Mouse (Mus musculus) testis, adult 2 months (tissue): Measurements from ENCODE around the gene Nme7. TPM values are rescaled to one million over a fixed set of nuclear protein-coding genes. Genes with fewer than 3 reads are reported as not detected.

Source experiments
- H3K27ac ChIP-seq: fragments of 200-500 bp; 2 replicates; pipeline ENCODE4 v1.5.1; 2012; ENCODE audit warnings: low read depth, low read length; ENCODE audit not compliant: control insufficient read depth, insufficient read depth
- H3K27me3 ChIP-seq: fragments of 200-500 bp; 2 replicates; pipeline ENCODE4 v1.6.1; 2012; ENCODE audit warnings: mild to moderate bottlenecking, low read length, moderate library complexity; ENCODE audit not compliant: control insufficient read depth, insufficient read depth
- H3K36me3 ChIP-seq: fragments of 200-500 bp; 2 replicates; pipeline ENCODE4 v1.6.1; 2012; ENCODE audit warnings: mild to moderate bottlenecking, low read length; ENCODE audit not compliant: control insufficient read depth, insufficient read depth
- H3K4me1 ChIP-seq: fragments of 200-500 bp; 2 replicates; pipeline ENCODE4 v1.6.1; 2012; ENCODE audit warnings: low read length; ENCODE audit not compliant: control insufficient read depth, insufficient read depth
- H3K4me3 ChIP-seq: fragments of 200-500 bp; 2 replicates; pipeline ENCODE4 v1.5.1; 2012; ENCODE audit warnings: low read depth, mild to moderate bottlenecking, low read length, moderate library complexity, mixed read lengths; ENCODE audit not compliant: control insufficient read depth
- CTCF ChIP-seq: fragments of 200-500 bp; IDR thresholded peaks from 2 replicates; pipeline ENCODE4 v1.5.1; 2012; ENCODE audit warnings: low read depth, mild to moderate bottlenecking, inconsistent platforms, low read length, moderate library complexity; ENCODE audit not compliant: control insufficient read depth, insufficient read depth, insufficient replicate concordance
- POLR2A ChIP-seq: fragments of 200-500 bp; IDR thresholded peaks from 2 replicates; pipeline ENCODE4 v1.6.1; 2012; ENCODE audit warnings: low read depth, mild to moderate bottlenecking, inconsistent platforms, low read length, moderate library complexity; ENCODE audit not compliant: control insufficient read depth
- polyA plus RNA-seq: library from polyadenylated mRNA; depleted of rRNA; stranded (reverse); fragments of >200 nt; gene quantifications from 2 replicates; pipeline ENCODE4 v1.2.3, GENCODE M21; 2012

The Nme7 gene
- polyA plus RNA-seq, 1 experiment = 42.8 TPM

DNA sequence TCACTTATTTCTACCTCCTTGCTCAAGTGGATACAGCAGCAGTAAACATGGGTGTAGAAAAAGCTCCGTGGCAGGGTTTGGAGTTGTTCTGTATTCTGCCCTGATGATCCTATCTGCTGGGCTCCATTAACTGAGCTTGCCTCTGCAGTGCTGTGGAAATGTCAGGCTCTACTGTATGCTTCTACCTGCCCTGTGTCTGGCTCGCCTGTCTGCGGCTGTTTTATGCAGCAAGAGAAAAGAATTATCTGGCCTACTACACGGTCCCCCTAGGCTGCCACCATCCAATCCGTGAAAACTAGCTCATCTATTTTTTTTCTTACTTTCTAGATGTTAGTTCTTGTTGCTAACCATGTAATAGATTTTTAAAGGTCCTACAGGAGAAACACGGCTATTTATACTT, 81.1 kb downstream of the Nme7 start:
- H3K27me3 ChIP-seq = no peaks in the 10 kb centered on the region
- H3K4me1 ChIP-seq = no peaks in the 10 kb centered on the region
- no peaks in the 10 kb centered on the region for H3K36me3 ChIP-seq
- no peak for TF ChIP-seq CTCF
- TF ChIP-seq POLR2A = no peak
- no peak overlapping the region for H3K4me3 ChIP-seq
- H3K27ac ChIP-seq = no peak overlapping the region

DNA sequence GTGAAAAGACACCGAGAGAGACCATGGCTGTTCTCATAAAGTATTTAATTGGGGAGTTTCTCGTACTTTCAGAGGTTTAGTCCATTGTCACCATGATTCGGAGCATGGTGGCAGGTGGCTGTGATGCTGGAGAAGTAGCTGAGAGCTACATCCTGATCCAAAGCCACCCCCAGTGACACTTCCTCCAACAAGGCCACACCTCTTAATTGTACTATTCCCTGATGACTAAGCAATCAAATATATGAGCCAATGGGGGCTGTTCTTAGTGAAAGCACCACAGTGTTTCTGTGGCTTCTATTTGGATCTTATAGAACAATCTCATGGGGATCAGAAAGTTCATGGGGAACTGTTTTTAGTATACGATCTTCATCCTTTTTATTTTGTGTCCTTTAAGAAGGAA, 85.8 kb downstream of the Nme7 start:
- no peak for TF ChIP-seq CTCF
- no peak for TF ChIP-seq POLR2A
- H3K27ac ChIP-seq = no peak overlapping the region
- no peaks in the 10 kb centered on the region for H3K4me1 ChIP-seq
- H3K27me3 ChIP-seq = no peaks in the 10 kb centered on the region
- no peak overlapping the region for H3K4me3 ChIP-seq
- H3K36me3 ChIP-seq = no peaks in the 10 kb centered on the region

DNA sequence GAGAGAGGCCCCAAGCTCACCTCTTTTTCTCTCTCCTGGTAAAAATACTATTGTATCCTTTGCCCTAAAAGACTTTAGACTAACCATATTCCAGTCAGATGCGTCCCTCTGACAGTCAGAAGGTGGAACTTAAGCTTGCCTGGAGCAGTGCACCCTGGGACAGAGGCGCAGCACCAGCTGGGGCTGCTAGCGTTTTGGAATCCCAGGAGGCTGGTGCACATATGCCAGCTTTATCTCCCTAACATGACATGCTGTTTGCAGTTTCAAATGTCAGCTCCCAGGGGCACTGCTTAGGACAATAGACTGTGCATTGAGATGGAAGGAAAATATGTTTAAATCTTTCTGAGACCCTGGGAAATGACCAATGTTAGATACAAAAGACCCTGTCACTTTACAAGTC, 88.3 kb downstream of the Nme7 start:
- no peak overlapping the region for H3K27ac ChIP-seq
- H3K36me3 ChIP-seq = no peaks in the 10 kb centered on the region
- H3K4me1 ChIP-seq = no peaks in the 10 kb centered on the region
- TF ChIP-seq CTCF (no peak), POLR2A (no peak)
- H3K4me3 ChIP-seq = no peak overlapping the region
- no peaks in the 10 kb centered on the region for H3K27me3 ChIP-seq

DNA sequence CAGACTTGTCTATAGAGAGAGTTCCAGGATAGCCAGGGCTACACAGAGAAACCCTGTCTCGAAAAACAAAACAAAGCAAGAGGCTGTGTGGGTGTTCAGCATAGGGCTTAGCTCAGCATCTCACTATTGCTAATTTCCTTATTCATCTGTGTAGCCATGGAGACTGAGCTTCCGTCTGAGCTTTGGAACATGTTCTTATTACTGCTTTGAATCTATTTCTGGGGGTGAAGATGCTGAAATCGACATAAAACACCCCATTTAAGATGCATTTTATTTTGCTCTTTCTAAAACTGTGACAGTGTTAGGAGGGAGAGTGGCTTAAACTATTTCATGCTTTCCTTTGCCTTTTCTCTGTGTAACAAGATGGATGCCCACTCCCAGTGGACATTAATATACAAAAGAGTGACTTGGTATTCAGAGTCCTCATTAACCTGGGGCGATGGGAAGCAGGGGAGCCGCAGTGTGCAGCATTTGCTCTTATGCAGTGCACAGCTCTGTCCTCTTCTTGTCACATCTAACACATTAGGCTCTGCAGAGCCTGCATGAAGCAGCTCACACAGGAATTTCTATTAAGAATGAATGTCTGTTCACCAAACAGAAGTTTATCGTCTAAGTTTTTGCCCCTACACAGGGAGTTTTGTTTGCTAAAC, 91.3 kb downstream of the Nme7 start:
- H3K27ac ChIP-seq = no peak overlapping the region
- TF ChIP-seq CTCF (no peak), POLR2A (no peak)
- no peaks in the 10 kb centered on the region for H3K27me3 ChIP-seq
- H3K36me3 ChIP-seq = no peaks in the 10 kb centered on the region
- no peak overlapping the region for H3K4me3 ChIP-seq
- no peaks in the 10 kb centered on the region for H3K4me1 ChIP-seq

DNA sequence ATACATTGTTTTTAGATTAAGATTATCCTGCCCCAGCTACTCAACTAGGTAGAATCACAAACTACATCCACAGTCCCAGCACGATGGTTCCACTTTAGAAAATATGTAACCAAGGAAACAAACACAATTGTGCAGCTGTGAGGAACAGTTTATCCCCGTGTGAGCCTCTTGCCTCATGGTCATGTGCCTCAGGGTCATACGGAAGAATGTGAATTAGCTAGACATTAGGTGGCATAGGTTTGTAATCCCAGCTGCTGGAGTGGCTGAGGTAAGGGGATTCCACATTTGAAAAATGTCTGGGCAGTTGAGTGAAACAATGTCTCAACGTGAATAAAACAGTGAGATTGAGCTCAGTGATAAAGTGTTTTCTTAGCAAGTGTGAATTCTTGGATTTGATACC, 93.8 kb downstream of the Nme7 start:
- H3K36me3 ChIP-seq = no peaks in the 10 kb centered on the region
- H3K27me3 ChIP-seq = no peaks in the 10 kb centered on the region
- no peak overlapping the region for H3K4me3 ChIP-seq
- TF ChIP-seq CTCF = no peak
- TF ChIP-seq POLR2A = no peak
- no peaks in the 10 kb centered on the region for H3K4me1 ChIP-seq
- no peak overlapping the region for H3K27ac ChIP-seq

DNA sequence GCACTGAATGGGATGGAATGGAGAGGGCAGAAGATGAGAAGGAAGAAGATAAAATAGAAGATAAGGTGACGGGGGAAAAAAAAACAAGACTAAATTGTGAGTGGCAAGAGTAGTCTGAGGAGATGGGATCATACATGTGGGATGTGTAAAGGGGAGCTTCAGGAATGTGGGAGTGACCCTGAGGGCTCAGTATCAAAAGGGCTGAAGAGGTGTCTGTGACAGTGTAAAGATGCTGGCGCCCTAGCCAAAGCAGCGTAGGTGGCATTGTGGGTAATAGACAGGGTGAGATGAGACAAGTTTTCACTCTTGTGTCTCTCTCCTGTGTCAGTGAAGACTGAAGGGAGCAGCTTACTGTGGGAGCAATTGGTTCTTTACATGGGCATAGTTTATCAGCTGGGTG, 95.7 kb downstream of the Nme7 start:
- Histone ChIP-seq H3K4me3 (no peak overlapping the region), H3K36me3 (no peaks in the 10 kb centered on the region), H3K27ac (no peak overlapping the region), H3K4me1 (no peaks in the 10 kb centered on the region), H3K27me3 (no peaks in the 10 kb centered on the region)
- TF ChIP-seq CTCF (no peak), POLR2A (no peak)

DNA sequence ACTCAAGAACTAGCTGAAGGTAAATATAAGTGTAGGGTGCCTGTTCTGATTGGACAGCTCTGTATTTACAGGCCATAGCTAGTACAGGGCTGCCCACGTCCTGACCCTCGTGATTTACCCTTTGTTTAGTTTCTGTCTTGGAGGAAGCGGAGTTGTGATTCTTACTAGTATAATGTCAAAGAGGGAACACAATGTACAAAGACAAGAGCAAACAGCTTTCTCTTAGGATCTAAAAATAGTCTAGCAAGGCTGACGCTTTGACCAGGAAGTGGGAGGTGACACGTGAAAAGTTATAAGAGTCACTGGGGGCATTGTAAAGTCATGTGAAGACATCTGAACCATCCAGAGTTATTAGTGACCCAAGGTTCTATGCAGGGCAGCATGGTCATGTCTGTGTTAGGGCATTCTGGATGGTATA, 101.5 kb downstream of the Nme7 start:
- no peaks in the 10 kb centered on the region for H3K27me3 ChIP-seq
- no peaks in the 10 kb centered on the region for H3K36me3 ChIP-seq
- H3K4me1 ChIP-seq = no peaks in the 10 kb centered on the region
- TF ChIP-seq CTCF = no peak
- no peak for TF ChIP-seq POLR2A
- no peak overlapping the region for H3K27ac ChIP-seq
- H3K4me3 ChIP-seq = no peak overlapping the region

DNA sequence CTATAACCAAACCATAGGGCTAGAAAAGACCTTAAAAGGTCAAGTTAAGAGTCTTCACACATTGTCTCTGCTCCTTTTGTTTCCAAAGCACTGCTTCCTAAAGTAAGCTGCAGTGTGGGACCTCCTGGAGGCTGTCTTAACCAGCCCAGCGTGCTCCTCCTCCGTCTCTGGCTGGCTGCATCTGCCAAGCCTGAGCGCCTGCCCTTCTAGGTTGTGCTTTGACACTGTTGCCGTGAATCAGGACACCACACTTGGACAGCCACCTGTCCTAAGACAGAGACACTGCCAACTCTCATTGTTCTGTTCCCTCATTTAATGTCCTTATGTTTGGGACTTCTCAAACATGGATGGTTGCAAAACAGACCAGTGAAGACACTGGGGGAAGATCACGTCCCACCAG, 102.6 kb downstream of the Nme7 start:
- H3K27me3 ChIP-seq = no peaks in the 10 kb centered on the region
- TF ChIP-seq POLR2A (no peak), CTCF (no peak)
- H3K4me1 ChIP-seq = no peaks in the 10 kb centered on the region

More for the DNA sequence above, 102.6 kb downstream of the Nme7 start:
- H3K27ac ChIP-seq = no peak overlapping the region
- H3K36me3 ChIP-seq = no peaks in the 10 kb centered on the region
- H3K4me3 ChIP-seq = no peak overlapping the region
